Mouse (Mus musculus) MEL (cell line): Measurements from ENCODE around the gene Gm20431. TPM values are rescaled to one million over a fixed set of nuclear protein-coding genes. Genes with fewer than 3 reads are reported as not detected.

Source experiments
- DNase-seq: peaks from one replicate; pipeline ENCODE4 v3.0.0; 2011; ENCODE audit warnings: low read depth, low spot score
- H3K27ac ChIP-seq: 2 replicates; pipeline ENCODE4 v1.5.1; 2012; ENCODE audit warnings: low read depth, mild to moderate bottlenecking, control low read depth, low read length, moderate library complexity; ENCODE audit not compliant: control insufficient read depth
- H3K27me3 ChIP-seq, 2 experiments: fragments of 150-350 bp in 1 of 2; sonication (generic) in 1 of 2; 2 replicates each; pipeline ENCODE4 v1.6.1; 2012; ENCODE audit warnings: low read length in 2 of 2, mild to moderate bottlenecking in 2 of 2, improper control_type of control experiment in 1 of 2, moderate library complexity in 1 of 2; ENCODE audit not compliant: insufficient read depth in 2 of 2, control insufficient read depth in 1 of 2
- H3K36me3 ChIP-seq, 2 experiments: 2 replicates each; pipeline ENCODE4 v1.6.1; 2012 to 2014; ENCODE audit warnings: low read length in 2 of 2, improper control_type of control experiment in 1 of 2, inconsistent platforms in 1 of 2, mild to moderate bottlenecking in 1 of 2; ENCODE audit not compliant: insufficient read depth in 2 of 2, control insufficient read depth in 1 of 2
- H3K4me1 ChIP-seq, 2 experiments: fragments of 150-350 bp in 1 of 2; sonication (generic) in 1 of 2; 2 replicates each; pipeline ENCODE4 v1.6.1; 2012; ENCODE audit warnings: low read length in 2 of 2, improper control_type of control experiment in 1 of 2, mild to moderate bottlenecking in 1 of 2; ENCODE audit not compliant: insufficient read depth in 2 of 2, control insufficient read depth in 1 of 2
- H3K4me3 ChIP-seq, 2 experiments: fragments of 150-350 bp in 1 of 2; sonication (generic) in 1 of 2; 2 replicates each; pipeline ENCODE4 v1.5.1; 2012; ENCODE audit warnings: low read depth in 2 of 2, low read length in 2 of 2, mild to moderate bottlenecking in 2 of 2, moderate library complexity in 2 of 2, control low read depth in 1 of 2, improper control_type of control experiment in 1 of 2; ENCODE audit not compliant: control insufficient read depth in 1 of 2, insufficient read depth in 1 of 2
- H3K79me2 ChIP-seq: 2 replicates; pipeline ENCODE4 v1.6.1; 2012; ENCODE audit warnings: mild to moderate bottlenecking, low read length, moderate library complexity; ENCODE audit not compliant: control insufficient read depth, poor library complexity, insufficient read depth
- H3K9ac ChIP-seq: 2 replicates; pipeline ENCODE4 v1.6.1; 2012; ENCODE audit warnings: low read depth, mild to moderate bottlenecking, control low read depth, low read length, moderate library complexity; ENCODE audit not compliant: control insufficient read depth, poor library complexity, severe bottlenecking
- H3K9me3 ChIP-seq: fragments of 150-350 bp; sonication (generic); replicated peaks from 2 replicates; pipeline ENCODE4 v1.6.1; 2012; ENCODE audit warnings: mild to moderate bottlenecking, low read length, improper control_type of control experiment, moderate library complexity; ENCODE audit not compliant: insufficient read depth
- CHD1 ChIP-seq: IDR thresholded peaks from 2 replicates; pipeline ENCODE4 v1.6.1; 2012; ENCODE audit warnings: low read depth, mild to moderate bottlenecking, inconsistent platforms, low read length, improper control_type of control experiment
- CTCF ChIP-seq, 3 experiments: IDR thresholded peaks in 2 of 3; conservative IDR thresholded peaks in 1 of 3; 2 replicates each; pipeline ENCODE4 v1.5.1; 2011 to 2012; ENCODE audit warnings: low read length in 3 of 3, low read depth in 2 of 3, mild to moderate bottlenecking in 2 of 3, improper control_type of control experiment in 1 of 3, inconsistent platforms in 1 of 3, mixed read lengths in 1 of 3, moderate library complexity in 1 of 3; ENCODE audit not compliant: control insufficient read depth in 1 of 3, insufficient read depth in 1 of 3, poor library complexity in 1 of 3, severe bottlenecking in 1 of 3
- E2F4 ChIP-seq: IDR thresholded peaks from 2 replicates; pipeline ENCODE4 v1.6.1; 2011; ENCODE audit warnings: low read depth, low read length, improper control_type of control experiment, borderline replicate concordance
- ELF1 ChIP-seq: IDR thresholded peaks from 2 replicates; pipeline ENCODE4 v1.6.1; 2014; ENCODE audit warnings: low read depth, mild to moderate bottlenecking, inconsistent platforms, low read length, improper control_type of control experiment, moderate library complexity
- EP300 ChIP-seq, 2 experiments: IDR thresholded peaks; 2 replicates each; pipeline ENCODE4 v1.6.1; 2011; ENCODE audit warnings: improper control_type of control experiment in 2 of 2, low read length in 2 of 2, low read depth in 1 of 2, mild to moderate bottlenecking in 1 of 2
- ETS1 ChIP-seq: IDR thresholded peaks from 2 replicates; pipeline ENCODE4 v1.6.1; 2012; ENCODE audit warnings: low read depth, mild to moderate bottlenecking, inconsistent platforms, low read length, improper control_type of control experiment, moderate library complexity
- HCFC1 ChIP-seq: IDR thresholded peaks from 2 replicates; pipeline ENCODE4 v1.6.1; 2012; ENCODE audit warnings: low read depth, mild to moderate bottlenecking, inconsistent platforms, low read length, improper control_type of control experiment, moderate library complexity
- KAT2A ChIP-seq: conservative IDR thresholded peaks from 2 replicates; pipeline ENCODE4 v1.6.1; 2012; ENCODE audit warnings: low read depth, low read length, improper control_type of control experiment, inconsistent platforms
- MAX ChIP-seq: IDR thresholded peaks from 2 replicates; pipeline ENCODE4 v1.6.1; 2011; ENCODE audit warnings: low read length, improper control_type of control experiment
- MAZ ChIP-seq: IDR thresholded peaks from 2 replicates; pipeline ENCODE4 v1.6.1; 2012; ENCODE audit warnings: low read depth, mild to moderate bottlenecking, inconsistent platforms, low read length, improper control_type of control experiment
- MXI1 ChIP-seq: IDR thresholded peaks from 2 replicates; pipeline ENCODE4 v1.6.1; 2011; ENCODE audit warnings: mild to moderate bottlenecking, low read depth, low read length, improper control_type of control experiment
- NELFE ChIP-seq: IDR thresholded peaks from 2 replicates; pipeline ENCODE4 v1.6.1; 2011; ENCODE audit warnings: low read depth, low read length, improper control_type of control experiment
- NRF1 ChIP-seq: IDR thresholded peaks from 2 replicates; pipeline ENCODE4 v1.6.1; 2014; ENCODE audit warnings: low read depth, mild to moderate bottlenecking, inconsistent platforms, low read length, improper control_type of control experiment, moderate library complexity; ENCODE audit not compliant: poor library complexity, insufficient read depth, severe bottlenecking
- POLR2A ChIP-seq, 2 experiments: IDR thresholded peaks; 2 replicates each; pipeline ENCODE4 v1.6.1; 2011 to 2012; ENCODE audit warnings: low read length in 2 of 2, mild to moderate bottlenecking in 2 of 2, control low read depth in 1 of 2, improper control_type of control experiment in 1 of 2, low read depth in 1 of 2, moderate library complexity in 1 of 2; ENCODE audit not compliant: control insufficient read depth in 1 of 2, insufficient read depth in 1 of 2, poor library complexity in 1 of 2
- POLR2AphosphoS2 ChIP-seq: IDR thresholded peaks from 2 replicates; pipeline ENCODE4 v1.6.1; 2011; ENCODE audit warnings: low read length, improper control_type of control experiment
- RAD21 ChIP-seq: IDR thresholded peaks from 2 replicates; pipeline ENCODE4 v1.6.1; 2011; ENCODE audit warnings: mild to moderate bottlenecking, low read depth, low read length, improper control_type of control experiment
- SIN3A ChIP-seq: IDR thresholded peaks from 2 replicates; pipeline ENCODE4 v1.6.1; 2012; ENCODE audit warnings: low read length, improper control_type of control experiment, inconsistent platforms
- TAL1 ChIP-seq: IDR thresholded peaks from 2 replicates; pipeline ENCODE4 v1.6.1; 2012; ENCODE audit warnings: mild to moderate bottlenecking, inconsistent platforms, low read length, moderate library complexity, mixed read lengths
- TCF12 ChIP-seq: IDR thresholded peaks from 2 replicates; pipeline ENCODE4 v1.6.1; 2014; ENCODE audit warnings: low read depth, mild to moderate bottlenecking, inconsistent platforms, low read length, improper control_type of control experiment, moderate library complexity
- UBTF ChIP-seq: IDR thresholded peaks from 2 replicates; pipeline ENCODE4 v1.6.1; 2012; ENCODE audit warnings: low read depth, mild to moderate bottlenecking, inconsistent platforms, low read length, improper control_type of control experiment, moderate library complexity, borderline replicate concordance; ENCODE audit not compliant: insufficient read depth
- USF1 ChIP-seq: IDR thresholded peaks from 2 replicates; pipeline ENCODE4 v1.6.1; 2014; ENCODE audit warnings: low read depth, mild to moderate bottlenecking, inconsistent platforms, low read length, improper control_type of control experiment, moderate library complexity
- USF2 ChIP-seq, 2 experiments: IDR thresholded peaks; 2 replicates each; pipeline ENCODE4 v1.6.1; 2011 to 2012; ENCODE audit warnings: improper control_type of control experiment in 2 of 2, low read length in 2 of 2, borderline replicate concordance in 1 of 2, inconsistent platforms in 1 of 2, low read depth in 1 of 2, mild to moderate bottlenecking in 1 of 2; ENCODE audit not compliant: insufficient read depth in 1 of 2
- ZKSCAN1 ChIP-seq: IDR thresholded peaks from 2 replicates; pipeline ENCODE4 v1.6.1; 2012; ENCODE audit warnings: low read depth, mild to moderate bottlenecking, inconsistent platforms, low read length, improper control_type of control experiment, moderate library complexity
- ZMIZ1 ChIP-seq: IDR thresholded peaks from 2 replicates; pipeline ENCODE4 v1.6.1; 2012; ENCODE audit warnings: low read depth, mild to moderate bottlenecking, inconsistent platforms, low read length, improper control_type of control experiment, moderate library complexity
- ZNF384 ChIP-seq: IDR thresholded peaks from 2 replicates; pipeline ENCODE4 v1.6.1; 2012; ENCODE audit warnings: low read depth, mild to moderate bottlenecking, inconsistent platforms, low read length, improper control_type of control experiment
- polyA plus RNA-seq, 2 experiments: library from polyadenylated mRNA; stranded (reverse) in 1 of 2; unstranded in 1 of 2; fragments of >175 nt in 1 of 2; fragments of >200 nt in 1 of 2; gene quantifications; 2 replicates each; pipeline versions ENCODE4 v1.2.1 to v1.2.4; 2012; ENCODE audit warnings: low replicate concordance in 2 of 2, low read depth in 1 of 2; ENCODE audit not compliant: insufficient read length in 2 of 2, insufficient read depth in 1 of 2, missing spikeins in 1 of 2
- total RNA-seq: library from RNA; depleted of rRNA; stranded (reverse); fragments of 300-350 nt; gene quantifications from 2 replicates; pipeline ENCODE4 v1.2.3, GENCODE M21; 2012; rRNA removed

Gene Gm20431
- total RNA-seq, result 5.2 and 8.1 TPM in 2 replicates
- polyA plus RNA-seq, result 1 to 10 TPM in 1 of 2 experiments, not detected in 1; 5.9 TPM

- peak within 1 kb of the TSS; percentile 85 for H3K9ac ChIP-seq
- peaks cover 0 to 2% of the 10 kb centered on the region in 2 experiments; a peak in 1 of 4 replicates for H3K36me3 ChIP-seq
- peak; percentile 94 for DNase-seq
- H3K9me3 ChIP-seq, result no peaks in the 10 kb centered on the region
- TF ChIP-seq SIN3A (no peak; the same call in 1 of the 2 replicates), ELF1 (peak; percentile 54; the same call in 1 of the 2 replicates), ETS1 (no peak), MXI1 (peak; percentile 42; the same call in 1 of the 2 replicates), E2F4 (no peak), POLR2A (IDR thresholded peaks at IDR 0.05; ENCODE audit: control insufficient read depth in 1 of 2, insufficient read depth in 1 of 2, low read depth in 1 of 2, low read length in 2 of 2, poor library complexity in 1 of 2) (peak; percentile 85 to 89), CTCF (IDR thresholded peaks at IDR 0.05 in 2 of 3, conservative IDR thresholded peaks at IDR 0.05 in 1 of 3; ENCODE audit: control insufficient read depth in 1 of 3, insufficient read depth in 1 of 3, low read depth in 2 of 3, low read length in 3 of 3, poor library complexity in 1 of 3, severe bottlenecking in 1 of 3) (no peak), NRF1 (peak; percentile 48; the same call in 1 of the 2 replicates), EP300 (IDR thresholded peaks at IDR 0.05; ENCODE audit: low read depth in 1 of 2, low read length in 2 of 2) (no peak), TCF12 (peak; percentile 36; the same call in 1 of the 2 replicates), HCFC1 (peak; percentile 29), KAT2A (no peak), NELFE (peak; percentile 65), ZNF384 (no peak), TAL1 (no peak), ZMIZ1 (0 out of 2 replicates have a peak, but pooled peaks have one; percentile 28), MAZ (no peak), MAX (peak; percentile 18)
- H3K79me2 ChIP-seq, result peaks cover 10% of the 10 kb centered on the region
- peaks cover 0 to 1% of the 10 kb centered on the region in 2 experiments; a peak in 1 of 4 replicates for H3K27me3 ChIP-seq
- peaks cover 0 to 16% of the 10 kb centered on the region in 2 experiments; a peak in 3 of 4 replicates for H3K4me1 ChIP-seq
- 0 out of 2 replicates have a peak within 1 kb of the TSS, but pooled peaks have one; percentile 7 for H3K27ac ChIP-seq
- peak within 1 kb of the TSS; percentile 76 to 82 for H3K4me3 ChIP-seq
Observed at GRCm38 (mm10) chr2:167661270-167662203, at the start of gene Gm20431. Gene Gm20431, minus strand, starts transcription at chr2:167661496.

GRCm38 (mm10) chr2:167710574-167710973, 49.3 kb upstream of the Gm20431 start:
- H3K79me2 ChIP-seq, result no peaks in the 10 kb centered on the region
- no peak for DNase-seq
- H3K9me3 ChIP-seq, result no peaks in the 10 kb centered on the region
- H3K27me3 ChIP-seq, result no peaks in the 10 kb centered on the region; a peak in 3 of 4 replicates
- no peaks in the 10 kb centered on the region for H3K36me3 ChIP-seq
- TF ChIP-seq USF1, result no peak
- TF ChIP-seq KAT2A, result no peak
- no peak for TF ChIP-seq ZMIZ1
- TF ChIP-seq SIN3A, result no peak
- no peak for TF ChIP-seq CHD1
- TF ChIP-seq ETS1, result no peak
- no peak for TF ChIP-seq MAZ
- TF ChIP-seq POLR2A (IDR thresholded peaks at IDR 0.05; ENCODE audit: control insufficient read depth in 1 of 2, insufficient read depth in 1 of 2, low read depth in 1 of 2, low read length in 2 of 2, poor library complexity in 1 of 2), result no peak
- no peak for TF ChIP-seq ELF1
- TF ChIP-seq NELFE, result no peak
- no peak for TF ChIP-seq TCF12
- TF ChIP-seq POLR2AphosphoS2, result no peak
- no peak for TF ChIP-seq USF2 (IDR thresholded peaks at IDR 0.05; ENCODE audit: borderline replicate concordance in 1 of 2, insufficient read depth in 1 of 2, low read depth in 1 of 2, low read length in 2 of 2)
- no peak for TF ChIP-seq ZKSCAN1
- no peak for TF ChIP-seq CTCF (IDR thresholded peaks at IDR 0.05 in 2 of 3, conservative IDR thresholded peaks at IDR 0.05 in 1 of 3; ENCODE audit: control insufficient read depth in 1 of 3, insufficient read depth in 1 of 3, low read depth in 2 of 3, low read length in 3 of 3, poor library complexity in 1 of 3, severe bottlenecking in 1 of 3)
- no peak for TF ChIP-seq UBTF
- TF ChIP-seq EP300 (IDR thresholded peaks at IDR 0.05; ENCODE audit: low read depth in 1 of 2, low read length in 2 of 2), result no peak
- TF ChIP-seq E2F4, result no peak
- TF ChIP-seq RAD21, result no peak
- TF ChIP-seq, all 39 proteins: peak for 0
- H3K4me3 ChIP-seq, result no peak overlapping the region
- H3K27ac ChIP-seq, result no peak overlapping the region
- H3K9ac ChIP-seq, result no peak overlapping the region
- H3K4me1 ChIP-seq, result no peaks in the 10 kb centered on the region
